Mouse (Mus musculus): ENCODE measurements at regions not wholly inside any gene's neighbourhood (a gene's known extent, or its start where the extent isn't known, plus 50 kb on each side); places are given as distances from the start of the nearest gene placed in this dataset.
A peak's percentile ranks its signal among the peaks of the same experiment; 100 is the strongest.
"Not testable (repeated sequence)": the region's sequence is repeated elsewhere in the genome, so short reads cannot be mapped to it uniquely, and the experiment has no call there.

- DNase-seq (ENCODE audit: low read depth, low spot score): no peak
Observed at GRCm38 (mm10) chr1:145910637-145911369, 583.8 kb upstream of the Brinp3 start.

DNA sequence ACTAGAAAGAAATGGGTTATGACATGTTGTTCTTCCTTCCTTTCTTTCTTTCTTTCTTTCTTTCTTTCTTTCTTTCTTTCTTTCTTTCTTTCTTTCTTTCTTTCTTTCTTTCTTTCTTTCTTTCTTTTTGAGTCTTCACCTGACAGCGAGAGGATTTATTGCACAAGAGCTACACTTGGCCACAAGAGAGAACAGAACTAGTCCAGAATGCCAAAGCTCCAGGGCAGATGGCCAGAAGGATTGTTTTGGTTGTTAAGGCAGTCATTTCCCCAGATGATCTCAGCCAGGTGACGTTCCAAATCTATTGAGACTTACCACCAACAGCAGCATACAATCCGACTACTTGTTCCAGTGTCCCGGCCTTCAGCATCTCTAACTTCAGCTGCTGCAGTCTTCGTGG, 558.8 kb upstream of the Brinp3 start:
- no peak for DNase-seq (ENCODE audit: low read depth, low spot score)

DNA sequence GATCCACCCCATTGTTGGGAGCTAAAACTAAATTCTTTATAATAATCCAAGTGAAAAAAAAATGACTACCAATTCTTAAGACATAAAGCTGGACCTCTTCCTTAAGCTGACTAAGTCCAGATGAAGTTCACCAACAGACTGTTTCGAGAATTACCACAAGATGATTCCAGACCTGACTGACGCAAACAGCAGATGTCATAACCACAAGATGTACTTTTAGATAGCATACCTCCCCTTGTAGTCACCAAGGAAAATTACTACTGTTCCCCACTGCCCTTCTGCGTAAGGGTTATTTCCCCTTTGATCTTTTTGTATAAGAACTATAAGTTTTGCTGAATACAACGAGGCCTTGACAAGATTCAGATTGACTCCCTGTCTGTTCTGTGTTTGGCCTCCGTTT, 536.8 kb upstream of the Brinp3 start:
- DNase-seq (ENCODE audit: low read depth, low spot score): not testable (repeated sequence)

- no peak for DNase-seq (ENCODE audit: low read depth, low spot score)
Observed at GRCm38 (mm10) chr1:145962303-145962702, 532.3 kb upstream of the Brinp3 start.

GRCm38 (mm10) chr1:145968026-145968425, 526.5 kb upstream of the Brinp3 start:
- DNase-seq (ENCODE audit: low read depth, low spot score): no peak

- DNase-seq (ENCODE audit: low read depth, low spot score): peak; percentile 53
Observed at GRCm38 (mm10) chr1:145972416-145972815, 522.1 kb upstream of the Brinp3 start.

GRCm38 (mm10) chr1:146002010-146002409, 492.6 kb upstream of the Brinp3 start:
- DNase-seq (ENCODE audit: low read depth, low spot score): no peak

- DNase-seq (ENCODE audit: low read depth, low spot score): no peak
Observed at GRCm38 (mm10) chr1:146015075-146015474, 479.5 kb upstream of the Brinp3 start.

DNA sequence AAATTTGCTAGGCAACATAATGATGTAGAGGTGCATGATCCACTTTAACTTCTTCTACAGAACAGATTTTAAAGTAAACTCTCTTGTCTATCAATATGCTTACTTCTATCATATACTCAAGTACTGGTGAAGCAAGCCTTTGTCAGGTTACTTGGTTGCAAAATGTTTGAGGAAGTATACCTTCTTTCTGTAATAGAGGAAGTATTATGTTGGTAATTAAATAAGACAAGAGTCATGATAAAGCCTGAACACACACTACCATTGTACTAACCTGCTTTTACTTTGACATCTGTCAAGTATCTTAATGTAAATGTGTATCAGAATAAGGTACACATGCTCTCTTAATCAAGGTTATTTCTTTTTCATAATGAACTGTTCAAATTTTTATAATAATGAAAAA, 467.9 kb upstream of the Brinp3 start:
- DNase-seq (ENCODE audit: low read depth, low spot score): no peak

- DNase-seq (ENCODE audit: low read depth, low spot score): no peak
Observed at GRCm38 (mm10) chr1:146027650-146028049, 466.9 kb upstream of the Brinp3 start.

- DNase-seq (ENCODE audit: low read depth, low spot score): not testable (repeated sequence)
Observed at GRCm38 (mm10) chr1:146032396-146032795, 462.2 kb upstream of the Brinp3 start.

DNA sequence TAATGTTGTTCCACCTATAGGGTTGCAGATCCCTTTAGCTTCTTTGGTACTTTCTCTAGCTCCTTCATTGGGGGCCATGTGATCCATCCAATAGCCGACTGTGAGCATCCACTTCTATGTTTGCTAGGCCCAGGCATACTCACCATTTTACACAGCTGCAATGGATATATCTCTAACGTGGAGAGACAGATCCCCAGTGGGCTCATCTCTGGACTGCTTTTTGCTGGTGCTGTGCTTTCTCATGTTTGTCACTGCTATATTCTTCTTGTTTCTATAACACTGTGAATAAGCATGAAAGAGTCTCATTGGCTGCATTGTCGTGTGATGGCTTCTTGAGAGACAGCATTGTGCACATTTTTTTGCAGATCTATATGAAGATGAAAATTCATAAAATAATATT, 461.6 kb upstream of the Brinp3 start:
- DNase-seq (ENCODE audit: low read depth, low spot score): not testable (repeated sequence)

DNA sequence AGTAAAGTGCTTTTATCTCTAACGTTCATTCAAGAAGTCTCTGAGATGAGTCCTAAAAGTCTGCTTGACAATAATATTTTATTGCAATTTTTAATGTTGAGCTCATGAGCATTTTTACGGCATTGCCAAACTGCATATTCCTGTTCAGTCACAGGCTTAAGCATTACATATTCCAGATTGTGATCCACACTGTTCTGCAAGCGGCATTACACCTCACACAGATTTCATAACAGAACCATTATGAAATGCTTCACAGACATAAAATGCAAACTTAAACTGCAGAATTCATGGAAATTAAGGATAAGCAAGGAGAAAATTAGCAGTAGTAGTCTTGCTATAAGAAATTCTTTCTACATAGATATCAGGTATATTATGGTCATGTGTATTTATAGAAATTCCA, 442.1 kb upstream of the Brinp3 start:
- no peak for DNase-seq (ENCODE audit: low read depth, low spot score)
